Mouse (Mus musculus): Measurements from ENCODE around the gene Gm6899.

Gm6899 gene

DNA sequence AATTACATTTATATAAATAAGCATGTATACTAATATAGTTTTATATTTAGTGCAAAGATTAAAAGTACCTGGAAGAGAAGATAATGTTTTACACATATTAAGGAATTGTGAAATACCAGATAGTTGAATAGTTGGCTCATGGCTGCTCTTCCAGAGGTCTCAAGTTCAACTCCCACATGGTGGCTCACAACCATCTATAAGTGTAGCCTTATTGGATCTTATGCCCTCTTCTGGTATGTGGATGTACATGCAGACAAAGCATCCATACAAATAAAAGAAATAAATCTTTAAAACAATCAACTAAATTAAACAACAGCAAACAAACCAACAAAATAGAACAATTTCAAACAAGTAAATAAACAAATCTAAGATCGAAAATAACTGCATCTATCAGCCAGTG, 49.1 kb downstream of the Gm6899 start:
- DNase-seq (ENCODE audit: low spot score in 2 of 2) = no peak
